Mouse (Mus musculus) testis, adult 2 months (tissue): Measurements from ENCODE around the gene Brpf1. TPM values are rescaled to one million over a fixed set of nuclear protein-coding genes. Genes with fewer than 3 reads are reported as not detected.

Experiments
- H3K27ac ChIP-seq: fragments of 200-500 bp; 2 replicates; pipeline ENCODE4 v1.5.1; 2012; ENCODE audit warnings: low read depth, low read length; ENCODE audit not compliant: control insufficient read depth, insufficient read depth
- H3K27me3 ChIP-seq: fragments of 200-500 bp; 2 replicates; pipeline ENCODE4 v1.6.1; 2012; ENCODE audit warnings: mild to moderate bottlenecking, low read length, moderate library complexity; ENCODE audit not compliant: control insufficient read depth, insufficient read depth
- H3K36me3 ChIP-seq: fragments of 200-500 bp; 2 replicates; pipeline ENCODE4 v1.6.1; 2012; ENCODE audit warnings: mild to moderate bottlenecking, low read length; ENCODE audit not compliant: control insufficient read depth, insufficient read depth
- H3K4me1 ChIP-seq: fragments of 200-500 bp; 2 replicates; pipeline ENCODE4 v1.6.1; 2012; ENCODE audit warnings: low read length; ENCODE audit not compliant: control insufficient read depth, insufficient read depth
- H3K4me3 ChIP-seq: fragments of 200-500 bp; 2 replicates; pipeline ENCODE4 v1.5.1; 2012; ENCODE audit warnings: low read depth, mild to moderate bottlenecking, low read length, moderate library complexity, mixed read lengths; ENCODE audit not compliant: control insufficient read depth
- CTCF ChIP-seq: fragments of 200-500 bp; IDR thresholded peaks from 2 replicates; pipeline ENCODE4 v1.5.1; 2012; ENCODE audit warnings: low read depth, mild to moderate bottlenecking, inconsistent platforms, low read length, moderate library complexity; ENCODE audit not compliant: control insufficient read depth, insufficient read depth, insufficient replicate concordance
- POLR2A ChIP-seq: fragments of 200-500 bp; IDR thresholded peaks from 2 replicates; pipeline ENCODE4 v1.6.1; 2012; ENCODE audit warnings: low read depth, mild to moderate bottlenecking, inconsistent platforms, low read length, moderate library complexity; ENCODE audit not compliant: control insufficient read depth
- polyA plus RNA-seq: library from polyadenylated mRNA; depleted of rRNA; stranded (reverse); fragments of >200 nt; gene quantifications from 2 replicates; pipeline ENCODE4 v1.2.3, GENCODE M21; 2012; rRNA removed

Brpf1 gene
- polyA plus RNA-seq, 1 experiment: 11.7 TPM

DNA sequence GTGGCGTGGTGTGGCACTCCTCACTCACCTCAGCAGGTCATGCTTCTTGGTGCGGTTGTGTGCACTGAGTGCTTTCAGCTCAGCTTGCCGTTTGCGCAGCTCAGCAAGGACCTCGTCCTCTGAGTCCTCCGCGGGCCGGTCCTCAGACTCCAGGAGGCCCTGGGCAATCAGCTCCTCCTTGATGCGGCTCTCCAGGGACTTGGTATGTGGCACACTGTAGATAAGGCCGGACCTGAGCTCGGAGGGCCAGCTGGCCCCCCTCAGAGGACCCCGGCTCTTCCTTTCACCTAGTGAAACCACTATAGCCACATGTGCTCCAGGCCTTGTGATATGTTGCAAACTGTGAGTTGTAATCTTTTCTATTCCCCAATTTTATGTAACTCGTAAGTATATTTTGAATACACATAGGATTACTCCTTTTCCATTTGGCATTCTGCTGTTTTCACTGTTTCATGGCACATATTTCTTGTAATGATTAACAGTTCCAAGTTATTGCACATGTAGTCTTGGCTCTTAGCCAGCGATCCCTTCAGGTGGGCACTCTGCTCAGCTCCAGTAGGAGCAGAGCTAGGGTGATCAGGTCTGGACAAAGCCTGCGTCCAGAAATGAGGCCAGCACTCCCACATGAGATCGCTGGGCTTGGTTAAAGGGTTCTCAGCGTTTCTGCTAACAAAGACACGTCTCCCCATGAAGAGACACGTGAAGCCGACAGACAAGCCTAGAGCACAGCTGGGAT, 63.4 kb downstream of the Brpf1 start:
- H3K4me3 ChIP-seq: no peak overlapping the region
- TF ChIP-seq POLR2A (no peak), CTCF (no peak)
- H3K27ac ChIP-seq: no peak overlapping the region
- no peaks in the 10 kb centered on the region for H3K4me1 ChIP-seq
- H3K27me3 ChIP-seq: no peaks in the 10 kb centered on the region
- H3K36me3 ChIP-seq: peaks cover 11% of the 10 kb centered on the region

DNA sequence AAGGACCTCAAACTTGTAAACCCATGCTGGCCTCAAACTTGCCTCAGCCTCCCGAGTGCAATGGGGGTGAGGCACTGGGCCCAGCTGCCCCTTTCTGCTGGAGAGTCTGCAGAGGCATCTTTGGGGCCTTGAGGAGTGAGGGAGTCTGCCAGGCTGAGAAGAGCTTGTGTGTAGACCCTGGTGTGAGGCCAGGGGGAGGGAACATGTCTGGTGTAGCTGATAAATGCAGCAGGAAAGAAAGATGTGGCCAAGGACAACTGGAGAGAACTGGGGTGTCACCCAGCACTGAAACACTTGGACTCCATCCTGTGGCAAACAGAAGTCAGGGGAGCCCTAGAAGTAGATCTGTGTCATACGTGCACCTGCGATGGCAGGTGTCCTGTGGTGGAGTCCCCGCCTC, 66.6 kb downstream of the Brpf1 start:
- Histone ChIP-seq H3K36me3 (peaks cover 9% of the 10 kb centered on the region), H3K4me3 (no peak overlapping the region), H3K27me3 (no peaks in the 10 kb centered on the region), H3K4me1 (peaks cover 2% of the 10 kb centered on the region), H3K27ac (no peak overlapping the region)
- no peak for TF ChIP-seq POLR2A
- no peak for TF ChIP-seq CTCF

Other genes starting within 250 kb of the Brpf1 start
- gene Setd5, start 229.8 kb upstream of the Brpf1 start, polyA plus RNA-seq: 21.3 TPM in 2 replicates
- 0.49 and 0.65 TPM in 2 replicates for gene Lhfpl4, start 111.8 kb upstream of the Brpf1 start, polyA plus RNA-seq
- 28.6 and 29.8 TPM in 2 replicates for gene Mtmr14, start 69.3 kb upstream of the Brpf1 start, polyA plus RNA-seq
- 0.34 and 0.58 TPM in 2 replicates for gene Cpne9, start 24.8 kb upstream of the Brpf1 start, polyA plus RNA-seq
- 30.0 and 31.0 TPM in 2 replicates for gene Ogg1, start 19.8 kb downstream of the Brpf1 start, polyA plus RNA-seq
- 2.4 and 4.3 TPM in 2 replicates for gene Camk1, start 36.8 kb downstream of the Brpf1 start, polyA plus RNA-seq
- 42.3 and 50.3 TPM in 2 replicates for gene Tada3, start 70.7 kb downstream of the Brpf1 start, polyA plus RNA-seq
- gene Arpc4, start 71.0 kb downstream of the Brpf1 start, polyA plus RNA-seq: 14.4 and 15.3 TPM in 2 replicates
- gene Ttll3, start 82.1 kb downstream of the Brpf1 start, polyA plus RNA-seq: 133 and 137 TPM in 2 replicates
- gene Rpusd3, start 112.2 kb downstream of the Brpf1 start, polyA plus RNA-seq: 28.3 and 32.4 TPM in 2 replicates
- 1.7 and 5.7 TPM in 2 replicates for gene Cidec, start 128.6 kb downstream of the Brpf1 start, polyA plus RNA-seq
- gene Jagn1, start 135.4 kb downstream of the Brpf1 start, polyA plus RNA-seq: 51.8 and 62.2 TPM in 2 replicates
- 6.1 and 7.8 TPM in 2 replicates for gene Il17re, start 151.3 kb downstream of the Brpf1 start, polyA plus RNA-seq
- gene Il17rc, start 164.3 kb downstream of the Brpf1 start, polyA plus RNA-seq: 3.7 and 4.9 TPM in 2 replicates
- gene Creld1, start 176.2 kb downstream of the Brpf1 start, polyA plus RNA-seq: 4.6 and 5.0 TPM in 2 replicates
- 0.05 and 0.19 TPM in 2 replicates for gene Prrt3, start 194.8 kb downstream of the Brpf1 start, polyA plus RNA-seq
- 30.9 and 32.9 TPM in 2 replicates for gene Emc3, start 224.5 kb downstream of the Brpf1 start, polyA plus RNA-seq
- gene Fancd2, start 224.5 kb downstream of the Brpf1 start, polyA plus RNA-seq: 17.7 and 19.5 TPM in 2 replicates